Mouse (Mus musculus) small intestine, adult 10 weeks (tissue): ENCODE data around the gene Zdhhc15. TPM values are rescaled to one million over a fixed set of nuclear protein-coding genes. Genes with fewer than 3 reads are reported as not detected.

Source experiments
- polyA plus RNA-seq: library from polyadenylated mRNA; stranded (reverse); fragments of 350-450 nt; fragmentation: Illumina TruSeq; extraction: RNeasy Lipid Tissue Mini Kit (QIAGEN cat#74804); gene quantifications from one replicate; pipeline ENCODE4 v1.2.3, GENCODE M21; 2014; ENCODE audit warnings: low replicate concordance

Gene Zdhhc15
- polyA plus RNA-seq = 6.2 TPM

DNA sequence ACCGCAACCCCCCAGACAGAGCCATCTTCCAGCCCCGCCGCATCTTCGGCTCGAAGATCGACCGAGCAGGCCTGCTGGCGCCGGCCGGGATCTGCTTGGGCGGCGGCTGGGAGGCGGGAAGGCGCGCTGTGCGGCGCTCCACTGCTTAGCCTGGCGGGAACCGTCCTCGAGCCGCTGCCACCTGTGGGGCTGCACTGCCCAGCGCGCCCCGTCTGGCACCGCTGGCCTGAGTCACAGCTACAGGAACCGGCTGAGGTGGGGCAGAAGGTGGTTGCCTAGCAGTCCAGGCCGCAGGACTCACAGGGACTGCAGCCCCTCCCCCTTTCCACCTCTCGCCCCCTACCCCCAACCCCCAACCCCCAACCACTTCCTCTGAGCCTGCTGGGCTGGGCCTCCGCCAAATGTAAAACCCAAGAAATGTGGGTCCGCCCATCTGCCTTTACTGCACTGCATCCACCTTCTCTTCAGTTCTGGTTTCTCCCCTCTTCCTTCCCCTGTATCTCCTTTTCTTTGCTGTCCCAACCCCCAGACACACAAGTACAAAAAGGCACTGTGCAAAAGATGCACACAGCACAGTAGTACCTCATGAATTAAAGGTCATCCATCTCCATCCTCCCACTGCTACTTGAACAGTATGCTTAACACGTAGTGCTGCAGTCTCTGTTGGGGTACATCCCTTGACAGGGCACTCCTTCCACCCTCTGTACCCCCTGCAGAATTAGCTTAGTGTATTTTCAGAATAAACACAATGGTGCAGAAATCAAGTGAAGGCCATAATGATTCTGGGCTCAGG lies at the start of gene Zdhhc15:
Gene Zdhhc15, minus strand, starts transcription at position 308 of the 793 bp plus-strand sequence.

Other genes starting within 250 kb of the Zdhhc15 start
- 28.5 TPM for gene Uprt, start 188.2 kb downstream of the Zdhhc15 start, polyA plus RNA-seq
- gene Magee2, start 186.2 kb upstream of the Zdhhc15 start, polyA plus RNA-seq = not detected